Mouse (Mus musculus): ENCODE measurements around the gene Dtx4. TPM values are rescaled to one million over a fixed set of nuclear protein-coding genes. Genes with fewer than 3 reads are reported as not detected.
A peak's percentile ranks its signal among the peaks of the same experiment; 100 is the strongest.

Dtx4 gene
- polyA plus RNA-seq, 1 experiment from 2014 or later, result 7.5 TPM

DNA sequence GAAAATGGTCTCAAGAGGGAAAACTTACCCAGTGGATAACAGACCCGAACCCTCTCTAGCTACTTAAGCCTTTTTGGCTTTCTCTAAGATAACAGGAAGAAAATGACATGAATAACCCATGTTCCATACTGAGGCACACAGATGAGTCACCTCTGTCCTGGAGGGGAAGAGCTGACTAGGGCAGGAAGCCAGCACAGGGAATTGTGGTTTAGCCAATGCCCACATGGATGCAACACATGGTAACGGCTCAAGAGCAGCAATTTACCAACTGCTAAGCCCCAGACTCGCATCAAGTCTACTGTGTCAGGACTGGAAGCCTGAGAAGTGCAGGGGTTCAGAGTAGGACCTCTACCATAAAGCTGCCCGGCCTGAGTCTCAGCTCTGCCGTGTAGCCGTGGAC is 22.9 kb downstream of the Dtx4 start:
- WGBS, result 83% methylated on average over 6 of the region's 6 CpGs
- Histone ChIP-seq H3K27ac (ENCODE audit: low read depth, low read length) (no peak overlapping the region), H3K36me3 (ENCODE audit: control insufficient read depth, insufficient read depth, low read length) (peaks cover 8% of the 10 kb centered on the region; the same call in 1 of the 2 replicates)

DNA sequence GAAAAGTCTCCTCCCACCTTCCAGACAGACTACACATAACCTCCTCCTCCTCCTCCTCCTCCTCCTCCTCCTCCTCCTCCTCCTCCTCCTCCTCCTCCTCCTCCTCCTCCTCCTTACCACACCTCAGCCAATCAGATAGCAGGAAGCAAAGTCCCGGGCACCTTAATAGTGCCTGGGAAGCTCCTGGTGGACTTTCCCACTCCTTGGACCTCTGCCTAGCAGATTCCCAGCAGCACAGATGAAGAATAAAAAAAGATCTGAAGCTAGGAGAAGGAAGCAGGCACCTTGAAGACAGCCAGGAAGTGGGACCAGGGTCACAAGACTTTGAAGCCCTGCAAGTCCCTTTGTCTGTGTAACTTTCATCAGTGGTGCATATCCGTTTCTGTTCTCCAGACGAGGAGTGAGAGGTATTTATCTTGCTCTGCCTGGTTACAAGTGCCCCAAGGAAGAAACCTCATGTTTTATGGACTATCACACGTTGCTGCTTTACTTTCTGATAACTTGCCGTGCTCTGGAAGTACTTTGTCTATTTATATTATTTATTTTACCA is 24.5 kb downstream of the Dtx4 start:
- peak; percentile 42; the same call in 1 of the 2 replicates for ATAC-seq (ENCODE audit: low FRiP score, low TSS enrichment)
- H3K4me3 ChIP-seq (ENCODE audit: low read length), result no peak overlapping the region
- H3K4me2 ChIP-seq (replicated peaks; ENCODE audit: low read depth, low read length), result no peak overlapping the region
- WGBS, result 15% methylated on average over 5 of the region's 5 CpGs
- peaks cover 8% of the 10 kb centered on the region; the same call in 1 of the 2 replicates for H3K36me3 ChIP-seq (ENCODE audit: control insufficient read depth, insufficient read depth, low read length)
- H3K4me1 ChIP-seq (ENCODE audit: control insufficient read depth, insufficient read depth, low read length), result peaks cover 12% of the 10 kb centered on the region; the same call in 1 of the 2 replicates
- H3K27me3 ChIP-seq (ENCODE audit: control insufficient read depth, insufficient read depth, low read length), result no peaks in the 10 kb centered on the region
- no peak overlapping the region; the same call in 1 of the 2 replicates for H3K27ac ChIP-seq (ENCODE audit: low read depth, low read length)
- no peaks in the 10 kb centered on the region for H3K9me3 ChIP-seq (ENCODE audit: control insufficient read depth, low read length)
- H3K9ac ChIP-seq (ENCODE audit: low read depth, low read length), result no peak overlapping the region

More for the DNA sequence above, 22.9 kb downstream of the Dtx4 start:
- Histone ChIP-seq H3K9ac (ENCODE audit: low read depth, low read length) (no peak overlapping the region), H3K9me3 (ENCODE audit: control insufficient read depth, low read length) (no peaks in the 10 kb centered on the region), H3K4me1 (ENCODE audit: control insufficient read depth, insufficient read depth, low read length) (peaks cover 12% of the 10 kb centered on the region; the same call in 1 of the 2 replicates), H3K4me2 (replicated peaks; ENCODE audit: low read depth, low read length) (no peak overlapping the region), H3K4me3 (ENCODE audit: low read length) (no peak overlapping the region), H3K27me3 (ENCODE audit: control insufficient read depth, insufficient read depth, low read length) (no peaks in the 10 kb centered on the region)
- no peak for ATAC-seq (ENCODE audit: low FRiP score, low TSS enrichment)

DNA sequence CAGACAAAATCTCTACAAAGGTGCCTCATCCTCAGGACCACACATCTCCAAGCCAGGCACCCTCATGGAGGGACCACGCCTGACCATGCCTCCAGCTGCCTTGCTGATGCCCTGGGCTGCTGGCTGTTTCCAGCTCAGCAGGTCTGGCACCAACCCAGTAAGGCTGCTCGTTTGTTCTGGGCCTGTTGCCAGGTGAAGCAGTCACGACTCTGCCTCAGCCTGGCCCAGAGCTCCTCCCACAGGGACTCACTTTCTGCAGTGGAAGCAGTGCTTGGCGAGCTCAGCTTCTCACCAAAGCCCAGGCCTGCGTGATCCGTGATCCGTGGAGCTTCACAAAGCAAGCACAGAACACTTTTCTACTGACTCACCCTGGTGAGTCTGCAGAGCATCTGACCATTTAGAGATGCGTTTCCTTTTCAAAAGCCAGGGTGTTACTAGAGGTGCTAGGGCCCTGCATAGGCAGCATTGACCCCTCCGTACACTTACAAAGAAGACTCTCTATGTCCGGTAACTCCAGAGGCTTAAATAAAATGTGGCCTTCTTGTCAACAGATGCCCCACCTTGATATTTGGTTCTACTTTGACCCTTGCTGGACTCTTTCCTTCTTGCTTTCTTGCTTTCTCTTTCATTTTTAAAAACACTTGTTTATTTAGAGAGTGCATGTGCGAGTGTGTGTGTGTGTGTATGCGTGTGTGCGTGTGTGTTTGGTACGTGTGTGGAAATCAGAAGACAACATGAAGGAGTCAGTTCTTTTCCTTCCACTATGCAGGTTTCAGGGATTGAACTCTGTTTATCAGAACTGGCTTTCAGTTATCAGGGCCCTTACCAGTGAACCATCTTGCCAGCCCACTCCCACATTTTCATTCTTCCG is 25.6 kb downstream of the Dtx4 start:
- no peaks in the 10 kb centered on the region for H3K27me3 ChIP-seq (ENCODE audit: control insufficient read depth, insufficient read depth, low read length)
- no peaks in the 10 kb centered on the region for H3K9me3 ChIP-seq (ENCODE audit: control insufficient read depth, low read length)
- peaks cover 12% of the 10 kb centered on the region; the same call in 1 of the 2 replicates for H3K4me1 ChIP-seq (ENCODE audit: control insufficient read depth, insufficient read depth, low read length)
- peak overlapping the region; percentile 5; the same call in 1 of the 2 replicates for H3K4me2 ChIP-seq (replicated peaks; ENCODE audit: low read depth, low read length)
- 64% methylated on average over 15 of the region's 15 CpGs for WGBS
- no peak overlapping the region for H3K4me3 ChIP-seq (ENCODE audit: low read length)
- H3K36me3 ChIP-seq (ENCODE audit: control insufficient read depth, insufficient read depth, low read length), result peaks cover 8% of the 10 kb centered on the region; the same call in 1 of the 2 replicates
- H3K9ac ChIP-seq (ENCODE audit: low read depth, low read length), result no peak overlapping the region
- H3K27ac ChIP-seq (ENCODE audit: low read depth, low read length), result peak overlapping the region; percentile 55; the same call in 1 of the 2 replicates
- peak; percentile 91 for ATAC-seq (ENCODE audit: low FRiP score, low TSS enrichment)

DNA sequence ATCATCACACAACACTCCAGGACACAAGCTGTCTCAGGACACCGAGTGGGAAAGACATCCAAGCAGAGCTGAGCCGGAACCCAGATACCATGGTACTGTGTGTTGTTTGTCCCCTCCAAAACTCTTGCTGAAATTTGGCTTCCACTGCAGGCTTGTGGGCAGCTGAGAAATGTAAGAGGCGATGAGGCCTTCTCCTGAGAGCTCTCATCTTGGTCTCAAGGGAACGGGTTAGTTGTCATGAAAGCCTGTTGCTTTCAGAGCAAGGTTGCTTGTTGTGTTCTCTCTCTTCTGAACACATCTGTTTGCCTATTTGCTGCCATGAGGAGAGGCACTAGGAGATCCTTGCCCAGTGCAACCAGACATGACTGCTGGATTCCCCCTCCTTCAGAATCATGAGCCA is 27.3 kb downstream of the Dtx4 start:
- Histone ChIP-seq H3K9ac (ENCODE audit: low read depth, low read length) (no peak overlapping the region), H3K4me2 (replicated peaks; ENCODE audit: low read depth, low read length) (no peak overlapping the region), H3K36me3 (ENCODE audit: control insufficient read depth, insufficient read depth, low read length) (peaks cover 3% of the 10 kb centered on the region; the same call in 1 of the 2 replicates), H3K4me3 (ENCODE audit: low read length) (no peak overlapping the region), H3K27ac (ENCODE audit: low read depth, low read length) (no peak overlapping the region), H3K9me3 (ENCODE audit: control insufficient read depth, low read length) (no peaks in the 10 kb centered on the region), H3K4me1 (ENCODE audit: control insufficient read depth, insufficient read depth, low read length) (peaks cover 12% of the 10 kb centered on the region; the same call in 1 of the 2 replicates), H3K27me3 (ENCODE audit: control insufficient read depth, insufficient read depth, low read length) (no peaks in the 10 kb centered on the region)
- no peak for ATAC-seq (ENCODE audit: low FRiP score, low TSS enrichment)
- WGBS, result 89% methylated on average over 4 of the region's 4 CpGs

DNA sequence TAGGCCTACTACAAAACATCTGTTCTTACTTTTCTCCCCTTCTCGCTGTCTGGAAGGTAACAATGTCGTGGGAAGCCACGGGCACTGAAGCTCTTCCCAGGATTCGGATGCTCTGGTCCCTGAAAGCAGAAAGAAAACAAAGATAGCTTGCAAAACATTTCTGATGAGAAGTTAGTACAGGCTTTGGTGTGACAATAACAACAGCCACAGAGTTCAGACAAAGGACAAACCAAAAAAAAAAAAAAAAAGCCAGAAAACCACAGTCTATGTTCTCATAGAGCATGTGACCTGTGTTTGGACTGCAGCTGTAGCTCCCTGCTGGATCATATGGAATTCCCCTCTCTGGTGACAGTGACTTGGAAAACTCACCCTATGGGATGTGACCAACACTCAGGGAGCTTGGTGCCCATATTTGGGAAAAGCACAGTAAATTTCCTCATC is 28.0 kb downstream of the Dtx4 start:
- WGBS, result 68% methylated on average over 4 of the region's 4 CpGs
- no peak overlapping the region for H3K4me3 ChIP-seq (ENCODE audit: low read length)
- no peak overlapping the region for H3K4me2 ChIP-seq (replicated peaks; ENCODE audit: low read depth, low read length)
- ATAC-seq (ENCODE audit: low FRiP score, low TSS enrichment), result no peak
- peaks cover 3% of the 10 kb centered on the region; the same call in 1 of the 2 replicates for H3K36me3 ChIP-seq (ENCODE audit: control insufficient read depth, insufficient read depth, low read length)
- H3K9me3 ChIP-seq (ENCODE audit: control insufficient read depth, low read length), result no peaks in the 10 kb centered on the region
- peaks cover 12% of the 10 kb centered on the region; the same call in 1 of the 2 replicates for H3K4me1 ChIP-seq (ENCODE audit: control insufficient read depth, insufficient read depth, low read length)
- no peak overlapping the region for H3K27ac ChIP-seq (ENCODE audit: low read depth, low read length)
- H3K27me3 ChIP-seq (ENCODE audit: control insufficient read depth, insufficient read depth, low read length), result no peaks in the 10 kb centered on the region
- no peak overlapping the region for H3K9ac ChIP-seq (ENCODE audit: low read depth, low read length)

DNA sequence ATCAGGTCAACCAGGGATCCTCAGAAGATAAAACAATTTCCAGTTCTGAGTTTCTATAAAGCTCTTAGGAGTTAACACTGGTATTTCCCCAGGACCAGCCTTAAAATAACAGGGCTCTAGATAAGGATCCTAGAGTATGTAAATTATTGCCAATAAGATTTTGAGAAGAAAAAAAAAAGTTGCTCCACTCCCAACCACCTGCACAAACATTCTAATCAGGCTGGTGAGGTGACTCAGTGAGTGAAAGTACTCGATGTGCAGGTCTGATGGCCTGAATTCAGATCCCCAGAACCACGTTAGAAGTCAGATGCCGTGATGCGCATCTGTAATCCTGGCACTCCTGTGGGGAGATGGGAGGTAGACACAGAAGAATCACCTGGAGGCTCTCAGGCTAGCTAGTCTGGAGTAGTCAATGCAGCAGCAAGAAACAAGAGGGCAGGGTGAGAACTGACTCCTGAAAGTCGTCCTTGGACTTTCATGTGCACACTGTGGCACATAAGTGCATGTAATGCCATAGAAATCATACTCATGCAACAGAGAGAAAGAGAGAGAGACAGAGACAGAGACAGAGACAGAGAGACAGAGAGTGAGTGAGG is 28.8 kb downstream of the Dtx4 start:
- Histone ChIP-seq H3K4me1 (ENCODE audit: control insufficient read depth, insufficient read depth, low read length) (peaks cover 12% of the 10 kb centered on the region; the same call in 1 of the 2 replicates), H3K9ac (ENCODE audit: low read depth, low read length) (no peak overlapping the region), H3K9me3 (ENCODE audit: control insufficient read depth, low read length) (no peaks in the 10 kb centered on the region), H3K4me2 (replicated peaks; ENCODE audit: low read depth, low read length) (no peak overlapping the region), H3K36me3 (ENCODE audit: control insufficient read depth, insufficient read depth, low read length) (no peaks in the 10 kb centered on the region), H3K27me3 (ENCODE audit: control insufficient read depth, insufficient read depth, low read length) (no peaks in the 10 kb centered on the region), H3K27ac (ENCODE audit: low read depth, low read length) (no peak overlapping the region), H3K4me3 (ENCODE audit: low read length) (no peak overlapping the region)
- WGBS, result 78% methylated on average over 5 of the region's 5 CpGs
- no peak for ATAC-seq (ENCODE audit: low FRiP score, low TSS enrichment)

DNA sequence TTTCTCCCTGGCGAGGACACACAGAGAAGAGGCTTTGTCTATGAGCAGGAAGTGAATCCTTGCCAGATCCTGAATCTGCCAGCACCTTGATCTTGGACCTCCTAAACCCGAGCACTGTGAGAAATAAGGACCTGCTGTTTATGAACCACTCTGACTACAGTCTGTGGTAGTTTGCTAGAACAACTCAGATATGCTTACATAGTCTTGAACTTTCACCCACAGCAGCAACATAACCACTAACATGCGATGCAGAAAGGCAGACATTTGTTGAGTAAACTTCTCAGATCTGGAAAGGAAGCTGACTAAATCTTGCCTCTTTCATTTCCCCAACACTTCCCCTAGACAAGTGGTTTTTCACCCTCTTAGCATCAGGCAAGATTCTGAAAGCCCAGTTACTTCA is 29.4 kb downstream of the Dtx4 start:
- no peaks in the 10 kb centered on the region for H3K36me3 ChIP-seq (ENCODE audit: control insufficient read depth, insufficient read depth, low read length)
- no peaks in the 10 kb centered on the region for H3K27me3 ChIP-seq (ENCODE audit: control insufficient read depth, insufficient read depth, low read length)
- WGBS, result 66% methylated on average over 3 of the region's 3 CpGs
- ATAC-seq (ENCODE audit: low FRiP score, low TSS enrichment), result no peak
- peaks cover 7% of the 10 kb centered on the region; the same call in 1 of the 2 replicates for H3K4me1 ChIP-seq (ENCODE audit: control insufficient read depth, insufficient read depth, low read length)
- H3K27ac ChIP-seq (ENCODE audit: low read depth, low read length), result no peak overlapping the region
- H3K4me3 ChIP-seq (ENCODE audit: low read length), result no peak overlapping the region
- no peak overlapping the region for H3K9ac ChIP-seq (ENCODE audit: low read depth, low read length)
- H3K4me2 ChIP-seq (replicated peaks; ENCODE audit: low read depth, low read length), result no peak overlapping the region
- no peaks in the 10 kb centered on the region for H3K9me3 ChIP-seq (ENCODE audit: control insufficient read depth, low read length)

DNA sequence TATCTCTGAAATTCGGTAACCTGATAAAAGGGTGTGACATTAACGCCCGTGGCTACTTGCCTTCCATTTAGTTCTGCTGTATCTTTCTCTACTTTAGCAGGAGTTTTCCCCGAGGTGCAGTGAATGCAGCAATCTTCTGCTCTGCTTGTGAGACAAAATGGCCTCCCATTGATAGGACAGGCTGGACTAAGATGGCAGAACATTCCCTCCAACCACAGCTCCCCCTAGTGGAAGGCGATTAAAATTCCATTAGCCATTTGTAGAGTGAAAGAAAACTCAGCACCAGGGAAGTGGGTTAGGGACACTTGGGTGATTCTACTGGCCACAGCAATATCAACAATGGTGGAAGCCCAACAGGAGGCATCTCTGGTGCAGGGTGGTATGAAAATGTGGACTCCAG is 33.8 kb downstream of the Dtx4 start:
- Histone ChIP-seq H3K9me3 (ENCODE audit: control insufficient read depth, low read length) (no peaks in the 10 kb centered on the region), H3K36me3 (ENCODE audit: control insufficient read depth, insufficient read depth, low read length) (no peaks in the 10 kb centered on the region), H3K4me3 (ENCODE audit: low read length) (no peak overlapping the region), H3K27ac (ENCODE audit: low read depth, low read length) (no peak overlapping the region), H3K4me2 (replicated peaks; ENCODE audit: low read depth, low read length) (no peak overlapping the region), H3K27me3 (ENCODE audit: control insufficient read depth, insufficient read depth, low read length) (no peaks in the 10 kb centered on the region), H3K4me1 (ENCODE audit: control insufficient read depth, insufficient read depth, low read length) (no peaks in the 10 kb centered on the region), H3K9ac (ENCODE audit: low read depth, low read length) (no peak overlapping the region)
- ATAC-seq (ENCODE audit: low FRiP score, low TSS enrichment), result no peak
- 83% methylated on average over 5 of the region's 5 CpGs for WGBS
